Mouse (Mus musculus) embryonic facial prominence, embryonic 14.5 days (tissue): Measurements from ENCODE around the gene Kif3b. TPM values are rescaled to one million over a fixed set of nuclear protein-coding genes. Genes with fewer than 3 reads are reported as not detected.
A peak's percentile ranks its signal among the peaks of the same experiment; 100 is the strongest.

Experiments
- ATAC-seq: fragments of 200-750 bp; cut with Nextera tagmentation; 2 replicates; pipeline ENCODE4 v1.8.0; 2017; ENCODE audit warnings: low read depth, moderate number of reproducible peaks, moderate TSS enrichment
- DNase-seq: peaks from one replicate; pipeline ENCODE4 v3.0.0-alpha.2; 2015; ENCODE audit warnings: low spot score
- H3K27ac ChIP-seq: fragments of 300-500 bp; sonication (generic); replicated peaks from 2 replicates; pipeline ENCODE4 v1.5.1; 2014; ENCODE audit warnings: low read depth, mild to moderate bottlenecking, low read length, moderate library complexity
- H3K27me3 ChIP-seq: fragments of 300-500 bp; sonication (generic); replicated peaks from 2 replicates; pipeline ENCODE4 v1.6.1; 2014; ENCODE audit warnings: low read length; ENCODE audit not compliant: control insufficient read depth, insufficient read depth
- H3K36me3 ChIP-seq: fragments of 300-500 bp; sonication (generic); 2 replicates; pipeline ENCODE4 v1.6.1; 2014; ENCODE audit warnings: low read length, mixed read lengths; ENCODE audit not compliant: control insufficient read depth, insufficient read depth
- H3K4me1 ChIP-seq: fragments of 300-500 bp; sonication (generic); 2 replicates; pipeline ENCODE4 v1.6.1; 2014; ENCODE audit warnings: antibody characterized with exemption, low read length; ENCODE audit not compliant: control insufficient read depth, insufficient read depth
- H3K4me2 ChIP-seq: fragments of 300-500 bp; sonication (generic); 2 replicates; pipeline ENCODE4 v1.6.1; 2014; ENCODE audit warnings: low read depth, mild to moderate bottlenecking, low read length, moderate library complexity, mixed read lengths
- H3K4me3 ChIP-seq: fragments of 300-500 bp; sonication (generic); 2 replicates; pipeline ENCODE4 v1.5.1; 2014; ENCODE audit warnings: low read depth, mild to moderate bottlenecking, low read length
- H3K9ac ChIP-seq: fragments of 300-500 bp; sonication (generic); 2 replicates; pipeline ENCODE4 v1.6.1; 2014; ENCODE audit warnings: low read depth, mild to moderate bottlenecking, low read length, moderate library complexity, mixed read lengths
- H3K9me3 ChIP-seq: fragments of 300-500 bp; sonication (generic); 2 replicates; pipeline ENCODE4 v1.6.1; 2016; ENCODE audit warnings: low read length; ENCODE audit not compliant: control insufficient read depth
- WGBS: fragments of 180-500 bp; shearing (Covaris S2); extraction: QIAGEN DNeasy Blood & Tissue Kit; methylation state at CpG from one replicate; pipeline ENCODE4 v1.1.7; 2014; 5-methylcytosine and 5-hydroxymethylcytosine counted together
- polyA plus RNA-seq: library from polyadenylated mRNA; unstranded; fragments of >200 nt; fragmentation: Nextera tagmentation; extraction: Ambion mirVana; gene quantifications from 2 replicates; pipeline ENCODE4 v1.2.1, GENCODE M21; 2014

The Kif3b gene
- polyA plus RNA-seq, 1 experiment from 2014 or later: 7.6 TPM

DNA sequence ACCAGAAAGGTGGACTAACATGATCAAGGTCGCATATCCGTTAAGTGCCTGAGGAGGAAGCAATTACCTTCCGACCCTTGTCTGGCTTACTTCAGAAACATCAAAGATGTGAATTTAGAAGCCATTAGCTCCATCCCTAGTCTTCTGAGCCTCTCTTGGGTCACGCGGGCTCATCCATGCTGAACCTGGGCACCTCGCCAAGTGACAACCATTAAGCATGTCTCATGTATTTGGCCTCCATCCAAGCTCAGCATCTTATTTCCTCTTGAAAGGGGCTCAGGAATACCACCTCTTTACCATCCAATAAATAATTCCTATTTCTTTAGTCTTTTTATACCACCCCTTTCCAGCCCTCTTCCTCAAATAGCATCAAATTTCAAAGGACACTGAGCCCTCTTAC lies 3.4 kb upstream of the Kif3b start:
- Histone ChIP-seq H3K36me3 (no peaks in the 10 kb centered on the region), H3K9me3 (no peaks in the 10 kb centered on the region), H3K27ac (no peak overlapping the region), H3K4me1 (peaks cover 8% of the 10 kb centered on the region), H3K4me3 (no peak overlapping the region), H3K27me3 (no peaks in the 10 kb centered on the region), H3K9ac (no peak overlapping the region), H3K4me2 (no peak overlapping the region)
- ATAC-seq (peak; percentile 42), DNase-seq (peak; percentile 89)
- 33% methylated on average over 6 of the region's 6 CpGs for WGBS

DNA sequence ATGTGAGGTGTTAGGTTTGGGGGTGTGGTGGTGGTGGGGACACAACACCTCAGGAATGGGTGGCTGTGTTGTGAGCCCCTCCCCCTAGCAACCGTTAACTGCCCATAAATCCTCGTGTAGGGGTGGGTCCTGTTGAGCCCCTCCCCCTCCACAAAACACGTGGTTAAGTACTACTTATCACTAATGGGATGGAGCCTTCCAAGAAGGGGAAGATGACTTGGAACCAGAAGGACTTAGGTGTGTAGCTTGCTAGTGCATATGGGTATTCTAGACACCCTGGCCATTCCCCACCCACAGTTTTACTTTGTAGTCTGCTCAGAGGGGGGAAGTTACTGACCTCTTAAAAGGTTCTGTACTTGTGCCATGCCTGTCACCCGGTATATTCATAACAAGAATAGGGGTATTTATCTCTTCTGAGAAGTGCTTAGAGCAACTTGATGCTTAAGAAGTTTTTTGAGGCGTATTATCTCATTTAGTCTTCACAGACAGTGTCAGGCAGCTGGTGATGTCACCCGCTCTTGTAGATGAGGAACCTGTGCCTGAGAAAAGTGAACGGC lies 1.2 kb downstream of the Kif3b start:
- Histone ChIP-seq H3K4me3 (peak overlapping the region; percentile 97), H3K9ac (peak overlapping the region; percentile 86; the same call in 1 of the 2 replicates), H3K27me3 (no peaks in the 10 kb centered on the region), H3K9me3 (no peaks in the 10 kb centered on the region), H3K27ac (no peak overlapping the region), H3K4me2 (peak overlapping the region; percentile 93), H3K4me1 (peaks cover 8% of the 10 kb centered on the region), H3K36me3 (0 out of 2 replicates have a peak, but pooled peaks cover 7% of the 10 kb centered on the region)
- DNase-seq: no peak
- no peak for ATAC-seq
- 47% methylated on average over 7 of the region's 7 CpGs for WGBS

GRCm38 (mm10) chr2:153295196-153295595 lies 4.0 kb downstream of the Kif3b start:
- Histone ChIP-seq H3K9ac (no peak overlapping the region), H3K36me3 (0 out of 2 replicates have a peak, but pooled peaks cover 7% of the 10 kb centered on the region), H3K27ac (no peak overlapping the region), H3K9me3 (no peaks in the 10 kb centered on the region), H3K4me1 (peaks cover 8% of the 10 kb centered on the region), H3K27me3 (no peaks in the 10 kb centered on the region), H3K4me2 (no peak overlapping the region), H3K4me3 (no peak overlapping the region)
- ATAC-seq (no peak), DNase-seq (no peak)
- 80% methylated on average over 4 of the region's 4 CpGs for WGBS

- WGBS: 77% methylated on average over 4 of the region's 4 CpGs
- Histone ChIP-seq H3K36me3 (0 out of 2 replicates have a peak, but pooled peaks cover 7% of the 10 kb centered on the region), H3K4me2 (no peak overlapping the region), H3K27ac (no peak overlapping the region), H3K4me3 (no peak overlapping the region), H3K9me3 (no peaks in the 10 kb centered on the region), H3K9ac (no peak overlapping the region; the same call in 1 of the 2 replicates), H3K4me1 (no peaks in the 10 kb centered on the region; the same call in 1 of the 2 replicates), H3K27me3 (no peaks in the 10 kb centered on the region)
- DNase-seq (no peak), ATAC-seq (no peak)
Measured at GRCm38 (mm10) chr2:153297771-153298170, 6.6 kb downstream of the Kif3b start.

DNA sequence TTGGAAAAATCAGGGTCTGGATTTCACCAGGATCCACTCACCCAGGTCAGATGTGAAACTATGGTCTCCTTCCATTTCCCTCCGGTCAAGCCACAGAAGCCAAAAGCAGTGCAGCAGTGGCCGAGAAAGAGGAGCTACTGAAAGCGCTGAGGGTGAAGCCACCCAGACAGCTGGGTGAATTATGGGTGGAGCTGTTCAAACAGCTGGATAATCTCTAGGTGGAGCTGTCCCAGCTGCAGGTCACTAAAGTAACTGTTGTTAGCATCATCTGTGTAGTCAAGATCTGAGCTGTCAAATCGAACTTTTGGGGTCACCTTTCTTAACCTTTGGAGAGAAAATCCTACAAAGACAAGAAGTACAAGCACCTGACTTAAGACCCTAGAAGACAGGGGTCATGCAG lies 7.2 kb downstream of the Kif3b start:
- Histone ChIP-seq H3K36me3 (0 out of 2 replicates have a peak, but pooled peaks cover 7% of the 10 kb centered on the region), H3K27ac (no peak overlapping the region), H3K4me2 (no peak overlapping the region), H3K4me1 (no peaks in the 10 kb centered on the region), H3K9ac (no peak overlapping the region), H3K9me3 (no peaks in the 10 kb centered on the region), H3K27me3 (no peaks in the 10 kb centered on the region), H3K4me3 (no peak overlapping the region)
- DNase-seq (no peak), ATAC-seq (no peak)
- WGBS: 80% methylated on average over 4 of the region's 4 CpGs

DNA sequence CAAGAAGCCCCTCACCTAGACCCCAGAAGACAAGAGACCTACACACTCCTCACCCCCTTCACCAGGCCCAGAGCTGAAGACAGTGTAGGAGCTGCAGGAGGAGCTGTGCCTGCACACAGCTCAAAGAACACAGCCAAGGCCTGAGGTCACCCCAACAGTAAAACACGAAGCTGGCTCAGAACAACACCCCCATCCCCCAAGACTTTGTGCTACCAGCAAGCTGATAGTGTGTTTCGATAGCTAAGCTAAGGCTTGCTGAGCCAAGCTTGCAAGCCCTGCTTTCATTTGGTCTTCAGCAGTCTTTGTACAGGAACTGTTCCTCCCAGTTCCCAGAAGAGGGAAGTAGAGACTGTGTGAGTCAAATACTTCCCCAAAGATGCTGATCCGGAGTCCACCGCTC lies 7.7 kb downstream of the Kif3b start:
- H3K36me3 ChIP-seq: 0 out of 2 replicates have a peak, but pooled peaks cover 7% of the 10 kb centered on the region
- no peak for ATAC-seq
- no peaks in the 10 kb centered on the region for H3K4me1 ChIP-seq
- H3K27ac ChIP-seq: no peak overlapping the region
- no peak for DNase-seq
- H3K4me3 ChIP-seq: no peak overlapping the region
- H3K9me3 ChIP-seq: no peaks in the 10 kb centered on the region
- no peaks in the 10 kb centered on the region for H3K27me3 ChIP-seq
- 88% methylated on average over 4 of the region's 4 CpGs for WGBS
- H3K9ac ChIP-seq: no peak overlapping the region
- no peak overlapping the region for H3K4me2 ChIP-seq

GRCm38 (mm10) chr2:153301123-153301522 lies 9.9 kb downstream of the Kif3b start:
- H3K4me2 ChIP-seq: no peak overlapping the region
- no peak for ATAC-seq
- H3K9me3 ChIP-seq: no peaks in the 10 kb centered on the region
- H3K27me3 ChIP-seq: no peaks in the 10 kb centered on the region
- WGBS: 87% methylated on average over 5 of the region's 5 CpGs
- H3K9ac ChIP-seq: no peak overlapping the region
- no peak overlapping the region for H3K27ac ChIP-seq
- DNase-seq: no peak
- no peak overlapping the region for H3K4me3 ChIP-seq
- H3K36me3 ChIP-seq: 0 out of 2 replicates have a peak, but pooled peaks cover under 1% of the 10 kb centered on the region
- H3K4me1 ChIP-seq: no peaks in the 10 kb centered on the region

DNA sequence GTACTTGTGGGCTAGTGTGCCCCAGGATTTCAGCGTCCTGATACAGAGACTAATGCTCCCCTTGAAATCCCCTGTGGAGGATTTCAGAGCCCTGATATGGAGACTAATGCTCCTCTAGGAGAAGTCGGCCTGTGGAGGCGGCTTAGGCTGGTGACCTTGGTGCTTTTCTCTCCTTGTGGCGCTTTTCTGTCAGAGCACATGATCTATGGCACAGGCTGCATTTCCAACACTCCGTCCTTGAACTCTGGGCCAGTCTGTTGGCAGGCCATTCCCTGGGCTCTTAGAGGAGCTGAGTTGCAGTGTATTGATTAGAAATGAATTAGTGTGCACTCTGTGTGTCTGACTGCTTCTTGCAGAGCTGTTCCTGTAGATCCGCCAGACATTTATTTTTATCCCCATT lies 14.0 kb downstream of the Kif3b start:
- no peak overlapping the region for H3K4me3 ChIP-seq

DNA sequence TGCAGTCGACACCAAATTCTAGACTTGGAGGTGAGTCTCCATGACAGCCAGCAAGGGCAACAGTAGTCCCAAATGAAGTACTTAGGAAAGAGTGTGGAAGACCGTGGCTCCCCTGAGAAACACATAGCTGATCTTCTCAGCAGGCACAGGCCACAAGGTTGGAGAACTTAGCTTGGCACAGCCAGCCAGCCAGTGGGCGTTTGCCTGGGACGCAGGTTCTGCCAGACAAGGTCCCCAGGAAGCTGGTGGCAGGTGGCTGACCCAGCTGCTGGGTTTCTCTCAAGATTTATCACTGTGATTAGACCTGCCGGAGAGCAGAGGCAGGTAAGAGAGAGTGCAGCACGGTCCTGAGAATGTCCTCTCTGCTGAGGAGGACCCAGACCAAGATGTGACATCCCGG lies 17.4 kb downstream of the Kif3b start:
- Histone ChIP-seq H3K4me1 (no peaks in the 10 kb centered on the region), H3K9ac (no peak overlapping the region), H3K4me3 (no peak overlapping the region), H3K4me2 (no peak overlapping the region), H3K36me3 (no peaks in the 10 kb centered on the region), H3K27ac (no peak overlapping the region), H3K27me3 (no peaks in the 10 kb centered on the region), H3K9me3 (no peaks in the 10 kb centered on the region)
- ATAC-seq: no peak
- WGBS: 84% methylated on average over 7 of the region's 7 CpGs
- no peak for DNase-seq

More for the DNA sequence above, 14.0 kb downstream of the Kif3b start:
- Histone ChIP-seq H3K36me3 (no peaks in the 10 kb centered on the region), H3K9me3 (no peaks in the 10 kb centered on the region), H3K4me1 (no peaks in the 10 kb centered on the region), H3K27me3 (no peaks in the 10 kb centered on the region), H3K9ac (no peak overlapping the region), H3K4me2 (no peak overlapping the region), H3K27ac (no peak overlapping the region)
- WGBS: 85% methylated on average over 6 of the region's 6 CpGs
- DNase-seq (no peak), ATAC-seq (no peak)
